ENCODE assay signal across 12 mouse cellular contexts in genomic region chr6:88981544-88981943, GRCm38 (mm10).
DNase-seq lines count a peak whose midpoint lies in the region; ATAC-seq and TF ChIP-seq lines count a peak whose summit lies in the region.
"Had no signal": no experiment of that assay in that cellular context is flagged by ENCODE, and none has a peak within 500 bp of the region (broad histone marks: within the 10 kb centered on the region; RNA-seq: fewer than 3 reads in every experiment).

No protein-coding gene starts in this region.

- H3K36me3 ChIP-seq in hindbrain, embryonic 11.5 days (ENCODE audit: control insufficient read depth, insufficient read depth, low read length): no peaks in the 10 kb centered on the region
- H3K36me3 ChIP-seq in midbrain, embryonic 12.5 days: no peaks in the 10 kb centered on the region
- no peaks in the 10 kb centered on the region for H3K36me3 ChIP-seq in stomach, postnatal 0 days (ENCODE audit: control insufficient read depth, insufficient read depth, low read length)
- H3K36me3 ChIP-seq: embryonic facial prominence, embryonic 13.5 days; lung, embryonic 15.5 days had no signal

- no peak overlapping the region for H3K4me3 ChIP-seq in hindbrain, embryonic 11.5 days (ENCODE audit: low read depth, low read length)
- no peak overlapping the region for H3K4me3 ChIP-seq in midbrain, embryonic 12.5 days
- no peak overlapping the region for H3K4me3 ChIP-seq in layer of hippocampus, adult 2 months
- H3K4me3 ChIP-seq in stomach, postnatal 0 days (ENCODE audit: low read depth, low read length): no peak overlapping the region
- H3K4me3 ChIP-seq: embryonic facial prominence, embryonic 13.5 days; lung, embryonic 15.5 days had no signal

- no peak for TF ChIP-seq CTCF in layer of hippocampus, adult 2 months (conservative IDR thresholded peaks at IDR 0.05)
- TF ChIP-seq CTCF in stomach, postnatal 0 days (IDR thresholded peaks at IDR 0.05; ENCODE audit: low read depth): no peak

- TF ChIP-seq EP300 in stomach, postnatal 0 days (optimal IDR thresholded peaks at IDR 0.05): no peak

- WGBS in hindbrain, embryonic 11.5 days: under 1% methylated on average over 7 of the region's 7 CpGs
- WGBS in midbrain, embryonic 12.5 days: 3% methylated on average over 7 of the region's 7 CpGs
- 36% methylated on average over 7 of the region's 7 CpGs for WGBS in stomach, postnatal 0 days

- peak; percentile 31 for ATAC-seq in hindbrain, embryonic 11.5 days (ENCODE audit: low FRiP score)
- peak; percentile 44 for ATAC-seq in midbrain, embryonic 12.5 days (ENCODE audit: low FRiP score, low read depth)
- ATAC-seq in stomach, postnatal 0 days (ENCODE audit: low FRiP score, low TSS enrichment): no peak

- no peaks in the 10 kb centered on the region for H3K9me3 ChIP-seq in hindbrain, embryonic 11.5 days (ENCODE audit: control insufficient read depth, low read length)
- no peaks in the 10 kb centered on the region for H3K9me3 ChIP-seq in midbrain, embryonic 12.5 days
- no peaks in the 10 kb centered on the region for H3K9me3 ChIP-seq in stomach, postnatal 0 days (ENCODE audit: control insufficient read depth, low read length)
- H3K9me3 ChIP-seq: embryonic facial prominence, embryonic 13.5 days; lung, embryonic 15.5 days had no signal

- peak overlapping the region; percentile 74 for H3K27ac ChIP-seq in hindbrain, embryonic 11.5 days (ENCODE audit: low read depth, low read length)
- peak overlapping the region; percentile 91 for H3K27ac ChIP-seq in midbrain, embryonic 12.5 days (replicated peaks)
- no peak overlapping the region for H3K27ac ChIP-seq in layer of hippocampus, adult 2 months
- H3K27ac ChIP-seq in stomach, postnatal 0 days (replicated peaks): no peak overlapping the region
- H3K27ac ChIP-seq: embryonic facial prominence, embryonic 13.5 days; lung, embryonic 15.5 days had no signal

- peak; percentile 28 for DNase-seq in adipocyte (ENCODE audit: low spot score)
- peak; percentile 53 for DNase-seq in embryo, embryonic 10.5 days (ENCODE audit: low spot score)
- peak; percentile 67 for DNase-seq in hindbrain, embryonic 11.5 days (ENCODE audit: low spot score)
- DNase-seq in layer of hippocampus, adult 2 months (ENCODE audit: low spot score in 2 of 2): no peak
- DNase-seq in urinary bladder, postnatal 14 days (ENCODE audit: low spot score): no peak
- DNase-seq in cerebellum, adult 11 months: no peak
- DNase-seq in stomach, postnatal 0 days (ENCODE audit: low spot score): no peak
- DNase-seq: kidney, postnatal 36 days; thymus, postnatal 4 days had no signal

- peaks cover 21% of the 10 kb centered on the region for H3K4me1 ChIP-seq in hindbrain, embryonic 11.5 days (replicated peaks; ENCODE audit: control insufficient read depth, insufficient read depth, low read length)
- peaks cover 75% of the 10 kb centered on the region for H3K4me1 ChIP-seq in midbrain, embryonic 12.5 days
- no peaks in the 10 kb centered on the region for H3K4me1 ChIP-seq in stomach, postnatal 0 days (replicated peaks; ENCODE audit: control insufficient read depth, insufficient read depth)
- H3K4me1 ChIP-seq: lung, embryonic 15.5 days had no signal

- H3K4me2 ChIP-seq in hindbrain, embryonic 11.5 days (replicated peaks; ENCODE audit: low read depth, low read length): no peak overlapping the region
- H3K4me2 ChIP-seq in midbrain, embryonic 12.5 days (replicated peaks): no peak overlapping the region
- no peak overlapping the region for H3K4me2 ChIP-seq in stomach, postnatal 0 days (replicated peaks; ENCODE audit: low read depth)
- H3K4me2 ChIP-seq: embryonic facial prominence, embryonic 13.5 days; lung, embryonic 15.5 days had no signal

- peak overlapping the region; percentile 28; the same call in 1 of the 2 replicates for H3K9ac ChIP-seq in hindbrain, embryonic 11.5 days (ENCODE audit: low read depth, low read length)
- H3K9ac ChIP-seq in midbrain, embryonic 12.5 days (replicated peaks): no peak overlapping the region
- H3K9ac ChIP-seq in stomach, postnatal 0 days (ENCODE audit: low read length): no peak overlapping the region
- H3K9ac ChIP-seq: embryonic facial prominence, embryonic 13.5 days; lung, embryonic 15.5 days had no signal

- H3K27me3 ChIP-seq in hindbrain, embryonic 11.5 days (ENCODE audit: control insufficient read depth, insufficient read depth, low read length): no peaks in the 10 kb centered on the region
- peaks cover 31% of the 10 kb centered on the region for H3K27me3 ChIP-seq in midbrain, embryonic 12.5 days
- H3K27me3 ChIP-seq in stomach, postnatal 0 days (ENCODE audit: control insufficient read depth, insufficient read depth, low read length): no peaks in the 10 kb centered on the region
- H3K27me3 ChIP-seq: lung, embryonic 15.5 days had no signal

Comparison
In these comparisons a context has a peak if more than half of its experiments do, and no peak if none do; other contexts are left out.
1. DNase-seq: peak in adipocyte (single experiment), embryo, embryonic 10.5 days (single experiment) and hindbrain, embryonic 11.5 days (single experiment); none in layer of hippocampus, adult 2 months (0 of 2), urinary bladder, postnatal 14 days (single experiment), cerebellum, adult 11 months (single experiment) and stomach, postnatal 0 days (single experiment).
2. H3K27ac ChIP-seq: peak in hindbrain, embryonic 11.5 days (single experiment) and midbrain, embryonic 12.5 days (single experiment); none in layer of hippocampus, adult 2 months (single experiment) and stomach, postnatal 0 days (single experiment).